ENCODE assay signal across 10 mouse cellular contexts in the genomic region with DNA sequence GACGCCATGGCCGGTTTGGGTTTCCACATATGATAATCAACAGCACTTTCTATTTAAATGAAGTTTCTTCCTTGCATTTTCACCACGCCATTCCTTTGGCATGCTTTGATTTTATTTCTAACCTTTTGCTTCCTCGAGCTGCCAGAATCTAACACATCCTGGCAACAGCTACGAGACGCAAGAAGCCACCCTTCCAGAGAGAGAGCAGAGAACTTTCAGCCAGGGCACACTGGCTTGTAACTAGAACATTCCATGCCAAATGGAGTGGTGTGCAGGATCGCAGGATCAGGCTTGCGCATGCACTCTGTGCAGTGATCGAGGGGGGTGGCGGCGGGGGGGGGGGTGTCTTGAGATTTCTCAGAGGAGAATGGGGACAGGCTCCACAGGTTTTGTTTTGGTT. TPM values are rescaled to one million over a fixed set of nuclear protein-coding genes. Genes with fewer than 3 reads are reported as not detected.
DNase-seq lines count a peak whose midpoint lies in the region; ATAC-seq and TF ChIP-seq lines count a peak whose summit lies in the region.
"Had no signal": no experiment of that assay in that cellular context is flagged by ENCODE, and none has a peak within 500 bp of the region (broad histone marks: within the 10 kb centered on the region; RNA-seq: fewer than 3 reads in every experiment).

No protein-coding gene starts in this region.

- no peak for TF ChIP-seq CTCF in brain, embryonic 14.5 days (IDR thresholded peaks at IDR 0.05; ENCODE audit: borderline replicate concordance, extremely low read depth, insufficient read depth, insufficient read length)

- no peaks in the 10 kb centered on the region for H3K9me3 ChIP-seq in heart, embryonic 15.5 days (replicated peaks)
- no peaks in the 10 kb centered on the region for H3K9me3 ChIP-seq in heart, embryonic 12.5 days (replicated peaks)
- H3K9me3 ChIP-seq: heart, embryonic 13.5 days; neural tube, embryonic 12.5 days had no signal

- no peak for TF ChIP-seq POLR2A in brain, embryonic 14.5 days (IDR thresholded peaks at IDR 0.05; ENCODE audit: borderline replicate concordance, extremely low read depth, insufficient read depth, insufficient read length, poor library complexity, severe bottlenecking)

- no peak overlapping the region for H3K9ac ChIP-seq in heart, embryonic 15.5 days
- H3K9ac ChIP-seq in heart, embryonic 12.5 days = no peak overlapping the region
- H3K9ac ChIP-seq: heart, embryonic 13.5 days; neural tube, embryonic 12.5 days had no signal

- WGBS in heart, embryonic 15.5 days = 60% methylated on average over 11 of the region's 11 CpGs
- 70% methylated on average over 11 of the region's 11 CpGs for WGBS in heart, embryonic 12.5 days

- ATAC-seq in heart, embryonic 15.5 days (replicated peaks; ENCODE audit: insufficient number of reproducible peaks, insufficient read depth, low FRiP score, low read depth) = no peak
- no peak for ATAC-seq in heart, embryonic 12.5 days (ENCODE audit: insufficient number of reproducible peaks, low FRiP score)
- ATAC-seq in inflammation-experienced regulatory T-cells, adult 6 months = no peak

- no peak overlapping the region for H3K4me3 ChIP-seq in heart, embryonic 15.5 days
- H3K4me3 ChIP-seq in heart, embryonic 12.5 days = no peak overlapping the region
- H3K4me3 ChIP-seq: heart, embryonic 13.5 days; neural tube, embryonic 12.5 days had no signal

- peak; percentile 12 for DNase-seq in brain, embryonic 14.5 days (ENCODE audit: low read depth)
- peak; percentile 76 for DNase-seq in gastrocnemius, postnatal 25 days
- peak; percentile 65 to 74 for DNase-seq in lung, adult 18-20 months
- DNase-seq in cerebellum, adult 11 months = no peak
- DNase-seq: right cerebral cortex, postnatal 4 days had no signal

- no peaks in the 10 kb centered on the region for H3K36me3 ChIP-seq in heart, embryonic 15.5 days
- H3K36me3 ChIP-seq in heart, embryonic 12.5 days = no peaks in the 10 kb centered on the region
- H3K36me3 ChIP-seq: heart, embryonic 13.5 days; neural tube, embryonic 12.5 days had no signal

- peaks cover 14% of the 10 kb centered on the region for H3K4me1 ChIP-seq in heart, embryonic 15.5 days (replicated peaks)
- H3K4me1 ChIP-seq in heart, embryonic 12.5 days (replicated peaks) = peaks cover 25% of the 10 kb centered on the region

- no peak overlapping the region for H3K4me2 ChIP-seq in heart, embryonic 15.5 days
- no peak overlapping the region for H3K4me2 ChIP-seq in heart, embryonic 12.5 days
- H3K4me2 ChIP-seq: heart, embryonic 13.5 days; neural tube, embryonic 12.5 days had no signal

- H3K27me3 ChIP-seq in heart, embryonic 15.5 days = no peaks in the 10 kb centered on the region
- no peaks in the 10 kb centered on the region for H3K27me3 ChIP-seq in heart, embryonic 12.5 days (replicated peaks)
- H3K27me3 ChIP-seq: heart, embryonic 13.5 days; neural tube, embryonic 12.5 days had no signal

- H3K27ac ChIP-seq in heart, embryonic 15.5 days = peak overlapping the region; percentile 10; the same call in 1 of the 2 replicates
- no peak overlapping the region for H3K27ac ChIP-seq in heart, embryonic 12.5 days (ENCODE audit: poor library complexity, severe bottlenecking)
- H3K27ac ChIP-seq: heart, embryonic 13.5 days; neural tube, embryonic 12.5 days had no signal

RNA-seq across cellular contexts. Expression of gene Srsf10, which starts 23.5 kb away (rescaled TPM):
- 127 and 131 TPM in 2 replicates for polyA plus RNA-seq in heart, embryonic 15.5 days (2015; fragmentation: Nextera tagmentation; extraction: Ambion mirVana)
- polyA plus RNA-seq in heart, embryonic 12.5 days (2016; fragmentation: Nextera tagmentation; extraction: Ambion mirVana) = 178 and 189 TPM in 2 replicates
- 128 and 142 TPM in 2 replicates for polyA plus RNA-seq in brain, embryonic 14.5 days (2012; rRNA removed)
- 10 to 100 TPM; 22.6 to 25.2 TPM for total RNA-seq in gastrocnemius, postnatal 25 days (2021)
- 100 to 1,000 TPM; 184 to 209 (median 207) TPM for polyA plus RNA-seq in inflammation-experienced regulatory T-cells, adult 6 months (2017; shearing (Covaris generic))

RNA-seq across cellular contexts. Expression of gene Pnrc2, which starts 41.6 kb away (rescaled TPM):
- 123 and 130 TPM in 2 replicates for polyA plus RNA-seq in heart, embryonic 15.5 days (2015; fragmentation: Nextera tagmentation; extraction: Ambion mirVana)
- 124 and 131 TPM in 2 replicates for polyA plus RNA-seq in heart, embryonic 12.5 days (2016; fragmentation: Nextera tagmentation; extraction: Ambion mirVana)
- polyA plus RNA-seq in brain, embryonic 14.5 days (2012; rRNA removed) = 67.1 and 74.4 TPM in 2 replicates
- 10 to 100 TPM; 25.7 to 36.4 TPM for total RNA-seq in gastrocnemius, postnatal 25 days (2021)
- polyA plus RNA-seq in inflammation-experienced regulatory T-cells, adult 6 months (2017; shearing (Covaris generic)) = 100 to 1,000 TPM; 177 to 235 (median 211) TPM
